Mouse (Mus musculus): Measurements from ENCODE around the gene Uap1. TPM values are rescaled to one million over a fixed set of nuclear protein-coding genes. Genes with fewer than 3 reads are reported as not detected.
"Not testable (repeated sequence)": the region's sequence is repeated elsewhere in the genome, so short reads cannot be mapped to it uniquely, and the experiment has no call there.

Gene Uap1
- polyA plus RNA-seq, 1 experiment from 2014 or later = 40.3 TPM

DNA sequence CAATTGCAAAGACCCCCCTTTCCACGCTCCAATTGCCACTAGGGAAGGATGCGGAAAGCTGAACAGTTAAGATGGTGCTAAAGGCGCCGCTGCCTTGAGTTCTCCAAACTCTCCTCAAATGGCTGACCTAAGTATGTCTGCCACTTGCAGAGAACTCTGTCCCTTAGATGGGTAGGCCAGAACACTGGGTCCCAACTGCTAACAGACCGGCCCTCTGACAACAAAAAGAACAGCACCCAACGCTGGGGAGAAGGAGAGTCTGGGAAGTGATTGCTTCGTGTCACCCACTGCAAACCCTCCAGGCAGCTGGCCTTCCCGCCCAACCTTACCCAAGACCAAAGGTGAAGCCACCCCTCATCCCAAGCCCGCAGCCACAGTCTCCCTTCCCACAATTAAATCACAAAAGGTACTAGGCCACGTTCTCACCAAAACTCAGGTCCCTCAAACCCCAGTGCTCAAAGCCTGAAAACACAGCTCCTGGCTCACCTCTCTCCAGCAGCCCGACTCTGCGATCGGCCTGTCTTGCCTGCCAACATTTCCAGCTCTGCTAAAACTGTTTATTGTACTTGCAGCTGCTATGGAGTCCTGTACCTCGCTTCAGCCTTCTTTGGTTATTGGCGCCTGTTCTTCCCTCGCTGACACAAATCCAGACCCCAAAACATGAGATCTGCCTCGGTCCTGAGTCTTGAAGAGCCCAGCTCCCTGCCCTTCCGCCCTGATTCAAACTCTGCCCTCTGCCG is 64.8 kb downstream of the Uap1 start:
- ATAC-seq = no peak
- Histone ChIP-seq H3K9me3 (replicated peaks) (no peaks in the 10 kb centered on the region), H3K9ac (no peak overlapping the region), H3K27me3 (replicated peaks) (no peaks in the 10 kb centered on the region), H3K4me3 (no peak overlapping the region; the same call in 1 of the 2 replicates), H3K4me1 (no peaks in the 10 kb centered on the region), H3K36me3 (no peaks in the 10 kb centered on the region), H3K4me2 (no peak overlapping the region), H3K27ac (no peak overlapping the region)
- 72% methylated on average over 19 of the region's 19 CpGs for WGBS (ENCODE audit: insufficient replicate concordance)

DNA sequence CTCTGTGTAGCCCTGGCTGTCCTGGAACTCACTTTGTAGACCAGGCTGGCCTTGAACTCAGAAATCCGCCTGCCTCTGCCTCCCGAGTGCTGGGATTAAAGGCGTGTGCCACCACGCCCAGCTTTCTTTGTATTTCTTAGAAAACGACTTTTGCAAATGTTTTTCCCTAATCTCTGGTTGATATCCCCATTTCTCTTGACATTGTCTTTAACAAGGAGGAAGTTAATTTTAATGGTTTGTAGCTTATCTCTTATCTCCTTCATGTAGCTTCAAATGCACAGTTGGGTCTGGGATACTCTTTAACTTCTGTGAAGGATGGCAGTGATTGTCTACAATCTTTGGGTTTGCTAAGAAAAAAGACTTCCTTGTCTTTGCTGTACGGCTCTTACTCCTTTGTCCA is 71.9 kb downstream of the Uap1 start:
- H3K9me3 ChIP-seq (replicated peaks); H3K4me1 ChIP-seq; H3K9ac ChIP-seq; H3K27ac ChIP-seq; H3K4me3 ChIP-seq; H3K4me2 ChIP-seq; H3K36me3 ChIP-seq; ATAC-seq; H3K27me3 ChIP-seq (replicated peaks): not testable (repeated sequence)
- WGBS (ENCODE audit: insufficient replicate concordance) = 55% methylated on average over 6 of the region's 6 CpGs

Other genes starting within 250 kb of the Uap1 start
- gene Ccdc190, start 246.3 kb downstream of the Uap1 start, polyA plus RNA-seq (2016; fragmentation: Nextera tagmentation; extraction: Ambion mirVana) = not detected in 2 replicates
- gene Hsd17b7, start 205.7 kb downstream of the Uap1 start, polyA plus RNA-seq (2016; fragmentation: Nextera tagmentation; extraction: Ambion mirVana) = 14.2 and 14.4 TPM in 2 replicates
- gene Ddr2, start 64.2 kb downstream of the Uap1 start, polyA plus RNA-seq (2016; fragmentation: Nextera tagmentation; extraction: Ambion mirVana) = 2.4 and 3.1 TPM in 2 replicates
- gene Uhmk1, start 40.4 kb upstream of the Uap1 start, polyA plus RNA-seq (2016; fragmentation: Nextera tagmentation; extraction: Ambion mirVana) = 12.1 and 13.5 TPM in 2 replicates
- gene Sh2d1b2, start 57.8 kb upstream of the Uap1 start, polyA plus RNA-seq (2016; fragmentation: Nextera tagmentation; extraction: Ambion mirVana) = not detected in 2 replicates
- gene Sh2d1b1, start 102.4 kb upstream of the Uap1 start, polyA plus RNA-seq (2016; fragmentation: Nextera tagmentation; extraction: Ambion mirVana) = 0.13 and 0.17 TPM in 2 replicates
- gene Gm7694, start 131.4 kb upstream of the Uap1 start, polyA plus RNA-seq (2016; fragmentation: Nextera tagmentation; extraction: Ambion mirVana) = 1.9 and 2.3 TPM in 2 replicates
- 0.38 and 0.47 TPM in 2 replicates for gene Spata46, start 133.8 kb upstream of the Uap1 start, polyA plus RNA-seq (2016; fragmentation: Nextera tagmentation; extraction: Ambion mirVana)

All from liver, embryonic 12.5 days (tissue).